Mouse (Mus musculus) intestine, postnatal 0 days (tissue): Measurements from ENCODE around the gene Pan2. TPM values are rescaled to one million over a fixed set of nuclear protein-coding genes. Genes with fewer than 3 reads are reported as not detected.
A peak's percentile ranks its signal among the peaks of the same experiment; 100 is the strongest.
"Not testable (repeated sequence)": the region's sequence is repeated elsewhere in the genome, so short reads cannot be mapped to it uniquely, and the experiment has no call there.

Experiments
- ATAC-seq: fragments of 200-750 bp; cut with Nextera tagmentation; 2 replicates; pipeline ENCODE4 v1.8.0; 2017; ENCODE audit warnings: mild to moderate bottlenecking, moderate TSS enrichment, moderate library complexity
- H3K27ac ChIP-seq: fragments of 300-500 bp; sonication (generic); 2 replicates; pipeline ENCODE4 v1.5.1; 2014; ENCODE audit warnings: mild to moderate bottlenecking, low read depth, low read length, moderate library complexity
- H3K27me3 ChIP-seq: fragments of 300-500 bp; sonication (generic); replicated peaks from 2 replicates; pipeline ENCODE4 v1.6.1; 2014; ENCODE audit warnings: low read length, mixed read lengths; ENCODE audit not compliant: control insufficient read depth, insufficient read depth
- H3K36me3 ChIP-seq: fragments of 300-500 bp; sonication (generic); 2 replicates; pipeline ENCODE4 v1.6.1; 2014; ENCODE audit warnings: mild to moderate bottlenecking, moderate library complexity; ENCODE audit not compliant: control insufficient read depth, insufficient read depth
- H3K4me1 ChIP-seq: fragments of 300-500 bp; sonication (generic); replicated peaks from 2 replicates; pipeline ENCODE4 v1.6.1; 2014; ENCODE audit warnings: antibody characterized with exemption, low read length, mixed read lengths; ENCODE audit not compliant: control insufficient read depth, insufficient read depth
- H3K4me2 ChIP-seq: fragments of 300-500 bp; sonication (generic); replicated peaks from 2 replicates; pipeline ENCODE4 v1.6.1; 2014; ENCODE audit warnings: low read depth, mild to moderate bottlenecking, moderate library complexity
- H3K4me3 ChIP-seq: fragments of 300-500 bp; sonication (generic); 2 replicates; pipeline ENCODE4 v1.5.1; 2014; ENCODE audit warnings: low read depth, low read length
- H3K9ac ChIP-seq: fragments of 300-500 bp; sonication (generic); 2 replicates; pipeline ENCODE4 v1.6.1; 2014; ENCODE audit warnings: mild to moderate bottlenecking, low read depth, low read length
- H3K9me3 ChIP-seq: fragments of 300-500 bp; sonication (generic); 2 replicates; pipeline ENCODE4 v1.6.1; 2016; ENCODE audit warnings: mixed run types; ENCODE audit not compliant: control insufficient read depth
- CTCF ChIP-seq: sonication (generic); IDR thresholded peaks from 2 replicates; pipeline ENCODE4 v1.5.1; 2016; ENCODE audit warnings: low read depth, mild to moderate bottlenecking, control low read depth, antibody characterized with exemption, moderate library complexity
- WGBS: fragments of 180-500 bp; shearing (Covaris S2); extraction: QIAGEN DNeasy Blood & Tissue Kit; methylation state at CpG from one replicate; pipeline ENCODE4 v1.1.7; 2014; 5-methylcytosine and 5-hydroxymethylcytosine counted together
- polyA plus RNA-seq: library from polyadenylated mRNA; unstranded; fragments of >200 nt; fragmentation: Nextera tagmentation; extraction: Ambion mirVana; gene quantifications from 2 replicates; pipeline ENCODE4 v1.2.1, GENCODE M21; 2015

The Pan2 gene
- polyA plus RNA-seq: 11.5 and 14.0 TPM in 2 replicates

GRCm38 (mm10) chr10:128303126-128304021 is at the start of gene Pan2:
Gene Pan2 (plus strand): TSS chr10:128303335.
- peak within 1 kb of the TSS; percentile 85 for H3K4me2 ChIP-seq
- peak; percentile 98 for ATAC-seq

GRCm38 (mm10) chr10:128253677-128254255 is 49.4 kb upstream of the Pan2 start, which contains the start of gene Apon:
Gene Apon (plus strand): TSS chr10:128254096.
- H3K27me3 ChIP-seq: no peaks in the 10 kb centered on the region
- no peak within 1 kb of the TSS for H3K9ac ChIP-seq
- peaks cover 31% of the 10 kb centered on the region for H3K36me3 ChIP-seq
- no peaks in the 10 kb centered on the region for H3K4me1 ChIP-seq
- ATAC-seq: no peak
- no peak within 1 kb of the TSS for H3K4me3 ChIP-seq
- no peak within 1 kb of the TSS for H3K4me2 ChIP-seq
- no peaks in the 10 kb centered on the region for H3K9me3 ChIP-seq
- H3K27ac ChIP-seq: no peak within 1 kb of the TSS
- 60% methylated on average over 4 of the region's 4 CpGs for WGBS
- TF ChIP-seq CTCF: no peak

More at GRCm38 (mm10) chr10:128303126-128304021, at the start of gene Pan2:
- Histone ChIP-seq H3K9me3 (no peaks in the 10 kb centered on the region), H3K27ac (peak within 1 kb of the TSS; percentile 92), H3K4me1 (0 out of 2 replicates have a peak, but pooled peaks cover 5% of the 10 kb centered on the region), H3K36me3 (peaks cover 6% of the 10 kb centered on the region), H3K27me3 (no peaks in the 10 kb centered on the region), H3K4me3 (peak within 1 kb of the TSS; percentile 65), H3K9ac (peak within 1 kb of the TSS; percentile 84)
- 1% methylated on average over 37 of the region's 37 CpGs for WGBS
- no peak for TF ChIP-seq CTCF

DNA sequence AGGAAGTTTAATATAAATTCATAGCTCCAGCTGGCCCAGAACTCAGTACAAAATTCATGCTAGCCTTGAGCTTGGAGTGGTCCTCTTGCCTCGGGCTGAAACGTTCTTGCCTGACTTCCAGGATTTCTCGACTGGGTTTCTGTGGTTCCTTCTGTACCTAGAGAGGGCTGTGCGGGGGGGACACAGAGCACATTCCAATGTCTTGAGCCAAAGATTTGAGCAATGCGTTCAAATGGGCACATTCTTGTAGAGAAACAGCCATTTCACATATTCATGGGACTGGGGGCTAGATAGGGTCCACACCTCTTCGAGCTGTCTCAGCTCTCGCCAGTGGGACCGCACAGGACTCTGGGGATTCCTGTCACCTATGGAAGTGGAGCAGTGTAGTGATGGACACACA is 47.2 kb upstream of the Pan2 start:
- H3K4me1 ChIP-seq: no peaks in the 10 kb centered on the region
- no peak overlapping the region for H3K9ac ChIP-seq
- no peaks in the 10 kb centered on the region for H3K27me3 ChIP-seq
- no peak overlapping the region for H3K4me2 ChIP-seq
- H3K36me3 ChIP-seq: peaks cover 16% of the 10 kb centered on the region
- H3K27ac ChIP-seq: no peak overlapping the region
- no peak for ATAC-seq
- H3K4me3 ChIP-seq: no peak overlapping the region
- 85% methylated on average over 8 of the region's 8 CpGs for WGBS
- no peak for TF ChIP-seq CTCF
- no peaks in the 10 kb centered on the region for H3K9me3 ChIP-seq

DNA sequence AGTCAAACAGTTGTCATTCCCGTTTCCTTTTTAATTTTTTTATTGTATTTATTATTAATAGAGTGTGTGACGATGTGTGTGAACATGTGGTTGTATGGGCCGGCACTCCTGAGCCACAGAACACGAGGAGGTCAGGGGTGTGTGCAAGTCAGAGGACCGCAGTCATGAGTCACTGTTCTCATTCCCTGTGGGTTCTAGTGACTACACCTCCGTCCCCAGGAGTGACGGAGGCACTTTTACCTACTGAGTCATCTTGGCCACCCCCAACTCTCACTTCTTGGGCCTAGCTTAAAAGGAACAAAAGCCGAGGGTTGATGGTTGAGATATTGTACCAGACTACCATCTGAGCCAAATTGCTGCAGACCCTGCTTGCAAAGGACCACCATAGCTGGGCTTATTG is 46.8 kb upstream of the Pan2 start:
- Histone ChIP-seq H3K4me2 (no peak overlapping the region), H3K27ac (no peak overlapping the region), H3K4me3 (no peak overlapping the region), H3K27me3 (no peaks in the 10 kb centered on the region), H3K36me3 (peaks cover 12% of the 10 kb centered on the region), H3K9ac (no peak overlapping the region), H3K4me1 (no peaks in the 10 kb centered on the region), H3K9me3 (no peaks in the 10 kb centered on the region)
- no peak for ATAC-seq
- no peak for TF ChIP-seq CTCF
- WGBS: 82% methylated on average over 8 of the region's 8 CpGs

DNA sequence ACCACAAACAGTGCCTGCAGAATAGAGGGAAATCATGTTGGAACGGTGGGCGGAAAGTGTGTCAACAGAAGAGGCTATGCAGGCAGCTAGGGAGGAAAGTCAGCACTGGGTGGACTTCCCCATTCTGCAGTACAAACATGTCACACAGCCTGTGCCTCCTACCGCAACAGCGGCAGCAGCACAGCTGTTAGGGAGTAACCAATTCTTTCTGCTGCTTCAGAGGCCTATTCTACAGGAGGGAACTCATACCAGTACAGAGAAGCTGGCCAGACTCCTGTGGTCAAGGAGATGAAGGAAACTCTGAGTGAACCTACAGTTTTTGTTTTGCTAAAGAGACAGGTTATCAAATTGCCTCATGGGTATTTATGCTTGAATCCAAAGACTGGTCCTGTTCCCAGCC is 44.2 kb upstream of the Pan2 start:
- Histone ChIP-seq H3K9me3 (no peaks in the 10 kb centered on the region), H3K4me3 (no peak overlapping the region), H3K27ac (no peak overlapping the region), H3K4me2 (no peak overlapping the region), H3K36me3 (no peaks in the 10 kb centered on the region), H3K9ac (no peak overlapping the region), H3K4me1 (no peaks in the 10 kb centered on the region), H3K27me3 (no peaks in the 10 kb centered on the region)
- 67% methylated on average over 4 of the region's 4 CpGs for WGBS
- TF ChIP-seq CTCF: no peak
- no peak for ATAC-seq

DNA sequence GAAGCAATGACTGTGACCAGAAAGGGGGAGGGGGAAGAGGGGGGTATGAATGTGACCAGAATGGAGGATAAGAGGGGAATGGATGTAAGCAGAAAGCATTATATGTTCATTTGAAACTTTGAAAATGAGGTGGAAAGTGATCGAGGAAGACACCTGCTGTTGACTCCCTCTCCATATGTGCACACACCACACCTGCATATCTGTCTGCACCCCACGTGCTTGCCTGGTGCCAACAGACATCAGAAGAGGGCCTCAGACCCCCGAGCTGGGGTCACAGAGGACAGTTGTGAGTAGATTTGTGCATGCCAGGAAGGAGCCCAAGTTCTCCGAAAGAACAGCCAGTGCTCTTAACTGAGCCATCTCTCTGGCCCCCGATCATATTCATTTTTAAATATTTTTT is 43.2 kb upstream of the Pan2 start:
- Histone ChIP-seq H3K27ac (no peak overlapping the region), H3K27me3 (no peaks in the 10 kb centered on the region), H3K9ac (no peak overlapping the region), H3K9me3 (no peaks in the 10 kb centered on the region), H3K4me2 (no peak overlapping the region), H3K36me3 (no peaks in the 10 kb centered on the region), H3K4me3 (no peak overlapping the region), H3K4me1 (no peaks in the 10 kb centered on the region)
- no peak for ATAC-seq
- WGBS: 86% methylated on average over 5 of the region's 5 CpGs
- TF ChIP-seq CTCF: no peak

DNA sequence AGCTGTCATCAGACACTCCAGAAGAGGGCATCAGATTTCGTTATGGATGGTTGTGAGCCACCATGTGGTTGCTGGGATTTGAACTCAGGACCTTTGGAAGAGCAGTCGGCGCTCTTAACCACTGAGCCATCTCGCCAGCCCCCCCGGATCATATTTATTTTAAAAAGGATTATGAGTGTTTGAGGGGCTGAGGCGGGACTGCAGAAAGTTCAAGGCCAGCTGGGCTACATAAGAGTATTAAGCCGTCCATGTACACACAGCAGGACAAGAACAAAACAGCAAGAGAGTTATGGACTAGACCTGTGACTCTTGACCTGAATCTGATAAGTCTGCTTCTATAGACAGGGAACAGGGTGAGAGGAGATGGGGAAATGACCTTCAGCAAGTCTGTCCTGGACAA is 42.8 kb upstream of the Pan2 start:
- 81% methylated on average over 7 of the region's 7 CpGs for WGBS
- not testable (repeated sequence) for H3K27ac ChIP-seq, H3K9ac ChIP-seq, ATAC-seq, H3K36me3 ChIP-seq, H3K4me3 ChIP-seq, H3K4me1 ChIP-seq, H3K27me3 ChIP-seq, H3K4me2 ChIP-seq, H3K9me3 ChIP-seq
